Mouse (Mus musculus) hindbrain, embryonic 14.5 days (tissue): Measurements from ENCODE around the gene Gm17545. TPM values are rescaled to one million over a fixed set of nuclear protein-coding genes. Genes with fewer than 3 reads are reported as not detected.

Source experiments
- ATAC-seq: fragments of 200-750 bp; cut with Nextera tagmentation; 2 replicates; pipeline ENCODE4 v1.8.0; 2017; ENCODE audit warnings: moderate number of reproducible peaks, mild to moderate bottlenecking, moderate TSS enrichment, moderate library complexity; ENCODE audit not compliant: low FRiP score
- DNase-seq: peaks from one replicate; pipeline ENCODE4 v3.0.0-alpha.2; 2015; ENCODE audit warnings: low spot score
- H3K27ac ChIP-seq: fragments of 300-500 bp; sonication (generic); 2 replicates; pipeline ENCODE4 v1.5.1; 2014; ENCODE audit warnings: mild to moderate bottlenecking, moderate library complexity
- H3K27me3 ChIP-seq: fragments of 300-500 bp; sonication (generic); 2 replicates; pipeline ENCODE4 v1.6.1; 2014; ENCODE audit warnings: mild to moderate bottlenecking, low read length, mixed read lengths; ENCODE audit not compliant: control insufficient read depth, insufficient read depth
- H3K36me3 ChIP-seq: fragments of 300-500 bp; sonication (generic); replicated peaks from 2 replicates; pipeline ENCODE4 v1.6.1; 2014; ENCODE audit not compliant: control insufficient read depth, insufficient read depth
- H3K4me1 ChIP-seq: fragments of 300-500 bp; sonication (generic); replicated peaks from 2 replicates; pipeline ENCODE4 v1.6.1; 2014; ENCODE audit warnings: antibody characterized with exemption, low read length, mixed read lengths; ENCODE audit not compliant: control insufficient read depth, insufficient read depth
- H3K4me2 ChIP-seq: fragments of 300-500 bp; sonication (generic); replicated peaks from 2 replicates; pipeline ENCODE4 v1.6.1; 2014; ENCODE audit warnings: mild to moderate bottlenecking, moderate library complexity
- H3K4me3 ChIP-seq: fragments of 300-500 bp; sonication (generic); replicated peaks from 2 replicates; pipeline ENCODE4 v1.5.1; 2014; ENCODE audit warnings: mild to moderate bottlenecking, low read length
- H3K9ac ChIP-seq: fragments of 300-500 bp; sonication (generic); 2 replicates; pipeline ENCODE4 v1.6.1; 2014
- H3K9me3 ChIP-seq: fragments of 300-500 bp; sonication (generic); 2 replicates; pipeline ENCODE4 v1.6.1; 2016; ENCODE audit warnings: low read length; ENCODE audit not compliant: control insufficient read depth
- WGBS: fragments of 180-500 bp; shearing (Covaris S2); extraction: QIAGEN DNeasy Blood & Tissue Kit; methylation state at CpG from one replicate; pipeline ENCODE4 v1.1.7; 2014; 5-methylcytosine and 5-hydroxymethylcytosine counted together
- polyA plus RNA-seq: library from polyadenylated mRNA; unstranded; fragments of >200 nt; fragmentation: Nextera tagmentation; extraction: Ambion mirVana; gene quantifications from 2 replicates; pipeline ENCODE4 v1.2.1, GENCODE M21; 2014

Gm17545 gene
- polyA plus RNA-seq, 1 experiment from 2014 or later: not detected

DNA sequence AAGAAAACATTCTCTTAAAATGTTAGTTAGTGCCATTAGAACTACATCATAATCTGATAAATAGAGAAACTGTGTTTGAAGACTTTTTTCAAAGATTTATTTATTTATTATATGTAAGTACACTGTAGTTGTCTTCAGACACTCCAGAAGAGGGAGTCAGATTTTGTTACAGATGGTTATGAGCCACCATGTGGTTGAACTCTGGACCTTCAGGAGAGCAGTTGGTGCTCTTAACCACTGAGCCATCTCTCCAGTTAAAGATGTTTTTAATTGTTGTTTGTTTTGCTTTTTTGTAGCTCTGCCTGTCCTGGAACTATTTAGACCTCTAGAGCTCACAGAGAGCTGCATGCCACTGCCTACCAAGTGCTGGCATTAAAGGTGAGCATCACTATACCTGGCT is 951 bp downstream of the Gm17545 start:
- DNase-seq (no peak), ATAC-seq (no peak)
- Histone ChIP-seq H3K4me3 (no peak overlapping the region), H3K9me3 (no peaks in the 10 kb centered on the region), H3K4me1 (no peaks in the 10 kb centered on the region), H3K27ac (no peak overlapping the region), H3K4me2 (no peak overlapping the region), H3K27me3 (no peaks in the 10 kb centered on the region), H3K9ac (no peak overlapping the region), H3K36me3 (peaks cover 84% of the 10 kb centered on the region)

DNA sequence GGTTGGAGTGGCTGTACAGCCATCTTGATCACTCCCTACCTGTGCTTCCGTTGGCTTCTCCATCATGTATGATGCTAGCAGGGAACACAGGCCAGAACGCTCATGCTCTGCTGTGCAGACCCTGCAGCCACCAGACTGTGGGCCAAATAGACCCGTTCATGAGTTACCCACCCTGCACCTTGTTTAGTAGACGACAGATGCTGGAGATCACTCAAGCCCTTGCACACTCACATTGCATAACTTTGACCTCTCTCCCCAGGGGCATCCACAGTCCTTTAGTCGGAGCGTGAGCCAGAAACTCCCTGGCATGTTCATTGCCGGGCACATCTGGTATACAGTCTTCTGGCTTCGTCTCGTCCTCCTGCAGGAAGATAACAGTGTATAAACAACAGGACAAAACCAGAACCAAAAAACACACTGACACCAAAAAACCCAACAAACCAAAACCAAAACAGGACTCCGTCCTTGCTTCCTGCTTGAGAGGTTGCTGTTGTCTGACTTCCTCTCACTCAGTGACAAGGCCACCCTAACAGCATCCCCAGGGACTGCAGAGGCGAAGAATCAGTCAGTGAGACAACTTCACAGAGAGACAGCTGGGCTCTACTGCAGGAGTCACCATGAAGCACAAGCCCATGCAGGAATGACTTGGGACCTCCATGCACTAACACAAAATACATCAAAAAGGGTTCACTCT is 3.2 kb downstream of the Gm17545 start:
- no peaks in the 10 kb centered on the region for H3K4me1 ChIP-seq
- no peak overlapping the region for H3K4me2 ChIP-seq
- H3K4me3 ChIP-seq: no peak overlapping the region
- ATAC-seq (no peak), DNase-seq (no peak)
- no peaks in the 10 kb centered on the region for H3K9me3 ChIP-seq
- H3K36me3 ChIP-seq: peaks cover 70% of the 10 kb centered on the region
- no peaks in the 10 kb centered on the region for H3K27me3 ChIP-seq
- WGBS: 86% methylated on average over 11 of the region's 11 CpGs
- H3K9ac ChIP-seq: no peak overlapping the region
- no peak overlapping the region for H3K27ac ChIP-seq

- no peak overlapping the region for H3K9ac ChIP-seq
- H3K27ac ChIP-seq: no peak overlapping the region
- no peaks in the 10 kb centered on the region for H3K4me1 ChIP-seq
- ATAC-seq (no peak), DNase-seq (no peak)
- H3K27me3 ChIP-seq: no peaks in the 10 kb centered on the region
- H3K4me3 ChIP-seq: no peak overlapping the region
- peaks cover 23% of the 10 kb centered on the region for H3K36me3 ChIP-seq
- no peak overlapping the region for H3K4me2 ChIP-seq
- 88% methylated on average over 3 of the region's 3 CpGs for WGBS
- no peaks in the 10 kb centered on the region for H3K9me3 ChIP-seq
Measured at GRCm38 (mm10) chr9:22461946-22462345, 7.9 kb downstream of the Gm17545 start.

GRCm38 (mm10) chr9:22466212-22466611 is 12.1 kb downstream of the Gm17545 start:
- H3K4me3 ChIP-seq: no peak overlapping the region
- no peak overlapping the region for H3K4me2 ChIP-seq
- H3K36me3 ChIP-seq: peaks cover 5% of the 10 kb centered on the region; the same call in 1 of the 2 replicates
- no peaks in the 10 kb centered on the region for H3K4me1 ChIP-seq
- H3K9me3 ChIP-seq: no peaks in the 10 kb centered on the region
- H3K27ac ChIP-seq: no peak overlapping the region
- H3K9ac ChIP-seq: no peak overlapping the region
- DNase-seq: no peak
- ATAC-seq: no peak
- 97% methylated on average over 5 of the region's 5 CpGs for WGBS
- H3K27me3 ChIP-seq: no peaks in the 10 kb centered on the region

- no peaks in the 10 kb centered on the region for H3K4me1 ChIP-seq
- peak overlapping the region; percentile 59 for H3K4me2 ChIP-seq
- no peaks in the 10 kb centered on the region for H3K9me3 ChIP-seq
- 1% methylated on average over 70 of the region's 73 CpGs for WGBS
- ATAC-seq: peak; percentile 72
- H3K27ac ChIP-seq: peak overlapping the region; percentile 90
- peak overlapping the region; percentile 87 for H3K9ac ChIP-seq
- no peaks in the 10 kb centered on the region; the same call in 1 of the 2 replicates for H3K36me3 ChIP-seq
- no peaks in the 10 kb centered on the region for H3K27me3 ChIP-seq
- DNase-seq: peak; percentile 58
- H3K4me3 ChIP-seq: peak overlapping the region; percentile 85
Measured at GRCm38 (mm10) chr9:22467371-22468169, 13.5 kb downstream of the Gm17545 start.

DNA sequence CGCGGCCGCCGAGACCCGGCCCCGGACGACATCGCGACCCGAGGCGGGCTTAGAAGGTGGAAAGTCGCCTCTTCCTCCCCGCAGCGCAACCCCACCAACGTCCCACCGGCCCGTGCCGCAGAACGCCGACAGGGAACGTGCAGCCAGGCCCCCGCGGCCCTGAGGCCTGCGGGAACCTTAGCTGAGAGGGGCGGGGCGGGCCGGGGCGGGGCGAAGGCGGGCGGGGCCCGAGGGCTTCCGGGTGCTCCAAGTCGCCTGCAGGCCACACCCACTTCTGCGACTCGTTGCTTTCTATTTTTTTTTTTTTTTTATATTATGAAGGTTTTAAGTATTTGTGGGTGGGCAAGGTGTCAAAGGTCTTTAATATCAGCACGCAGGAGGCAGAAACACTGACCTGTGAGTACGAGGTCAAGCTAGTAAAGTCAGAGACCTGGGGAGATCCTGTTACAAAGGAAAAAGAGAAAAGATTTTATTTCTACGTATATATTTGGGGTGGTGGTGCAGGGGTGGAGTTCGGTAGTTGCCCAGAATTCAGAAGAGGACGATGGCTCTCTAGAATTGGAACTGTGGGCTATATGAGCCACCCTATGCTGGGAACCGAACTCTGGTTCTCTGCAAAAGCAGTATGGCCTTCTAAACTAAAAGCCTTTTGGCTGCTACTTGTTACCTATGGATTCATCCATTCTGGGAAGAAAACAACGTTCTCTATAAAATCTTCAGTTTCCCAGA is 14.2 kb downstream of the Gm17545 start:
- no peaks in the 10 kb centered on the region for H3K4me1 ChIP-seq
- H3K4me3 ChIP-seq: peak overlapping the region; percentile 85
- peak overlapping the region; percentile 87 for H3K9ac ChIP-seq
- peak overlapping the region; percentile 59 for H3K4me2 ChIP-seq
- H3K36me3 ChIP-seq: no peaks in the 10 kb centered on the region; the same call in 1 of the 2 replicates
- peak; percentile 90 for ATAC-seq
- H3K27ac ChIP-seq: peak overlapping the region; percentile 90
- no peaks in the 10 kb centered on the region for H3K9me3 ChIP-seq
- WGBS: 4% methylated on average over 43 of the region's 43 CpGs
- peak; percentile 72 for DNase-seq
- H3K27me3 ChIP-seq: no peaks in the 10 kb centered on the region

- no peaks in the 10 kb centered on the region for H3K4me1 ChIP-seq
- ATAC-seq (no peak), DNase-seq (no peak)
- H3K9me3 ChIP-seq: no peaks in the 10 kb centered on the region
- WGBS: 84% methylated on average over 8 of the region's 8 CpGs
- H3K4me2 ChIP-seq: peak overlapping the region; percentile 59
- no peaks in the 10 kb centered on the region for H3K27me3 ChIP-seq
- no peak overlapping the region for H3K27ac ChIP-seq
- no peak overlapping the region for H3K9ac ChIP-seq
- peak overlapping the region; percentile 85; the same call in 1 of the 2 replicates for H3K4me3 ChIP-seq
- no peaks in the 10 kb centered on the region; the same call in 1 of the 2 replicates for H3K36me3 ChIP-seq
Measured at GRCm38 (mm10) chr9:22468899-22469259, 14.8 kb downstream of the Gm17545 start.

DNA sequence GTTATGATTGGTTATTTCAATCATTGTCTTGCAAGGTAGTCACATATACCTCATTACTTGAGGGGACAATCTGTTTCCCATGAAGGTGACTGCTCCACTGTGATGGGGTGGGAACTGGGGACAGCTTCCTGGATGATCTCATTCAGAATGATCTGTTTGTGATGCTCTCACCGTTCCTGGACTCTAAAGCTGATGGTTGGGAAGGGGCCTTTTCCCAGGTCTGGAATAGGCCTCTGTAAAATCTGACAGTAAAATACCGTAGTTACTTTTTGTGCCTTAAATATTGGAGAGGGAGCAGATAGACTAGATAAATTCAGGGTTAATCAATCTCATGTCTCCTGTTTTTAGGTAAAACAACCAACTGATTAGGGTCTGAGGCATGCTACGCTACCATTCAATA is 15.6 kb downstream of the Gm17545 start, which contains the start of gene Rp9:
Gene Rp9, minus strand, starts transcription at position 101 of the 400 bp plus-strand sequence.
- Histone ChIP-seq H3K9ac (peak within 1 kb of the TSS; percentile 87), H3K9me3 (no peaks in the 10 kb centered on the region), H3K4me1 (no peaks in the 10 kb centered on the region), H3K36me3 (no peaks in the 10 kb centered on the region; the same call in 1 of the 2 replicates), H3K4me3 (peak within 1 kb of the TSS; percentile 85), H3K27me3 (no peaks in the 10 kb centered on the region), H3K4me2 (peak within 1 kb of the TSS; percentile 59), H3K27ac (no peak within 1 kb of the TSS)
- DNase-seq (no peak), ATAC-seq (no peak)
- 88% methylated on average over 3 of the region's 3 CpGs for WGBS

- H3K9ac ChIP-seq: peak within 1 kb of the TSS; percentile 54
- peaks cover 7% of the 10 kb centered on the region for H3K4me1 ChIP-seq
- peak within 1 kb of the TSS; percentile 84 for H3K4me2 ChIP-seq
- H3K9me3 ChIP-seq: no peaks in the 10 kb centered on the region
- DNase-seq: peak; percentile 92
- no peaks in the 10 kb centered on the region for H3K27me3 ChIP-seq
- H3K36me3 ChIP-seq: no peaks in the 10 kb centered on the region
- WGBS: under 1% methylated on average over 25 of the region's 25 CpGs
- H3K27ac ChIP-seq: peak within 1 kb of the TSS; percentile 58
- ATAC-seq: peak; percentile 98
- peak within 1 kb of the TSS; percentile 56 for H3K4me3 ChIP-seq
Measured at GRCm38 (mm10) chr9:22475424-22475868, 21.4 kb downstream of the Gm17545 start, which contains the start of gene Bbs9. Gene Bbs9 (plus strand): TSS chr9:22475715.
